Mouse (Mus musculus): ENCODE results near the gene Rfc2. TPM values are rescaled to one million over a fixed set of nuclear protein-coding genes. Genes with fewer than 3 reads are reported as not detected.
A peak's percentile ranks its signal among the peaks of the same experiment; 100 is the strongest.

The Rfc2 gene
- total RNA-seq, 2 experiments from 2014 or later, result 17.0 to 18.0 TPM

DNA sequence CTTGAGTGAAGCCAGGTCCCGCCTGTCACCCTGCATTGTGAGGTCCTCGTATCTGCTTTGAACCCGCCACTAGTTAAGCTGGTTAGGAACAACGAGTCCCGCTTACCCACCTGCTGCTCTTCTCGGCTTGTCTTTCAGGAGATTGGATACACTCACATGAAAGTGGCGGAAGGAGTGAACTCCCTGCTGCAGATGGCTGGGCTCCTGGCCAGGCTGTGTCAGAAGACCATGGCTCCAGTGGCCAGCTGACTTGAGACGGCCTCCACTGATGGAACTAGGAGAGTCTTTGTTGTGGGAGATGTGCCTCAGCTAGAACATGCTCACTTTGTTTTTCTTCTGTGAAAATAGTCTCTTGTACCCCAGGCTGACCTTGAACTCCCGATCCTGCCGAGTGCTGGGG lies 16.5 kb downstream of the Rfc2 start:
- intact Hi-C loops (cut with DNase I), result loop anchor here (10.0 kb wide), 1 partner anchor 223 kb away; no protein-coding TSS in a partner anchor

GRCm38 (mm10) chr5:134604376-134604775 lies 23.2 kb downstream of the Rfc2 start:
- intact Hi-C loops (cut with DNase I), result no loop called here
- DNase-seq, result no peak

More for the DNA sequence above, 16.5 kb downstream of the Rfc2 start:
- peak in 1 of 2 experiments; percentile 30 for DNase-seq

DNA sequence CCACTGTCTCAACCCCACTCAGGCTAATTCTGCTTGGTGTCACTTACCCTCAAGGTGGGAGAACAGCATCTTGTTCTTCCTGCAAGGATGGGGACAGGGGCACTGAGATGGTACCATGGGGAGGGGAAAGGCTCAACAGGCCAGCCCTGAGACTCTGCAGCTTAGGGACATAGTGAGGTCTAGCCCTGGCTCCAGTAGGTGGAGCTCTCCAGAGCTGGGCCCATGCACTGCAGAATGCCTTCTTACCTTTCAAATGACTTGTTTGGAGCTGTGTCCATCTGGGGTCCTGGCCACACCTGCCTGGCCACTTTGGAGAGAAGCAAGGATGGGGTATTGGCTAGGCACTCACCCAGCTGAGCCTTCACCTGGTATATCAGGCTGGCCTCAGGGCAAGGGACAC lies 25.1 kb downstream of the Rfc2 start:
- intact Hi-C loops (cut with DNase I), result no loop called here
- DNase-seq, result no peak

GRCm38 (mm10) chr5:134607121-134607520 lies 26.0 kb downstream of the Rfc2 start:
- intact Hi-C loops (cut with DNase I), result no loop called here
- no peak for DNase-seq

- no peak for DNase-seq
- intact Hi-C loops (cut with DNase I), result no loop called here
Measured at GRCm38 (mm10) chr5:134609916-134610643, 28.9 kb downstream of the Rfc2 start.

DNA sequence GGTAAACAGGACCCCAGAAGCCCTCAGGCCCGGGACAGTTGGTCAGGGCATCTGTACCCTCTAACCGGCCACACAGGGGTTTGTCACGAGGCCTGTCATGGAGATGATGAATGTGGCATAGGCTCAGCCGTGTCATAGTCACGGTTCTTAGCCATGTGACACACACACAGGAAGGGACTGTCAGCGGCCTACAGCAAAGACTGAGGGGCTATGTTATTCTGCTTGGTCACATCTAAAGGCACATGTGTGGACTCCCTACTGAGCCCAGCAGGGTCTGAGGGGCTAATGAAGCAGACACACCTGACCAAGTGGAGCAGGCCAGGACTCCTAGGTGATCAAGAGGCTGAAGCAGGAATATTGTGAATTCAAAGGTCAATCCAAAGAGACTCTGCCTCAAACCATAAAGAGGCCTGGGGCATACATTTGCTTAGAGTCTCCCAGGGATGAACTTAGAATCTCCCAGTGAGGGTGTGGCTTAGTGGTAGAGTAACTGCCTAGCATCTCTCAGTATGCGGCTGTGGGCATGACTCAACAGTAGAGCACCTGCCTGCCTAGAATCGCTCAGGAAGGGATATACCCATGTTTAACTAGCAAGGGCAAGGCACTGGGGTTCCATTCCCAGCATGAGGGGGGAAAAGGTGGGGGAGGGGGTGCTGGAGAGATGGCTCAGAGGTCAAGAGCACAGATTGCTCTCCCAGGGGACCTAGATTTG lies 30.8 kb downstream of the Rfc2 start:
- DNase-seq, result no peak
- intact Hi-C loops (cut with DNase I), result no loop called here

DNA sequence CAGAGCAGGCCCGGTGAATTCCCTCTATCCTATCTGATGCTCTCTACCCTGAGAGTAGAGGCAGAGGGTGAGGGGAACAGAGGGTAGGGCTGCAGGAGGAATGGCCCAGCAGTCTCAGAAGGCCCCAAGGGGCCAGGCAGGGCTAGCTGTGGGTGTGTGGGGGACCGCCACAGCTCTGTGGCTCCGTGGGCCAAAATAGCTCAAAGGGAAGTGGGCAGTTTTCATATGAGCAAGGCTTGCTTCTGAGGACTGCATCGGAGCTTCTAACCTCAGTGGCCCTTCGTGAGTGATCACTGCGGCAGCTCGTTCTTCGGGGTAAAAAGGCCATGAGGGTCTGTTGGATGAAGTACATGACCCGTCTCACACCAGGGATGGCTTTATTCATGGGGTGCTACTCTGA lies 32.6 kb downstream of the Rfc2 start:
- intact Hi-C loops (cut with DNase I), result no loop called here
- DNase-seq, result no peak

- DNase-seq, result no peak
- intact Hi-C loops (cut with DNase I), result no loop called here
Measured at GRCm38 (mm10) chr5:134614296-134614695, 33.1 kb downstream of the Rfc2 start.

- no peak for DNase-seq
- intact Hi-C loops (cut with DNase I), result no loop called here
Measured at GRCm38 (mm10) chr5:134614802-134615201, 33.6 kb downstream of the Rfc2 start, which contains the start of gene Lat2. Gene Lat2, minus strand, starts transcription at chr5:134615025.

GRCm38 (mm10) chr5:134615380-134615779 lies 34.2 kb downstream of the Rfc2 start:
- intact Hi-C loops (cut with DNase I), result no loop called here
- DNase-seq, result no peak

GRCm38 (mm10) chr5:134615780-134616179 lies 34.6 kb downstream of the Rfc2 start:
- no peak for DNase-seq
- intact Hi-C loops (cut with DNase I), result no loop called here

- DNase-seq, result peak; percentile 46 to 60
- intact Hi-C loops (cut with DNase I), result no loop called here
Measured at GRCm38 (mm10) chr5:134617071-134617470, 35.9 kb downstream of the Rfc2 start.

DNA sequence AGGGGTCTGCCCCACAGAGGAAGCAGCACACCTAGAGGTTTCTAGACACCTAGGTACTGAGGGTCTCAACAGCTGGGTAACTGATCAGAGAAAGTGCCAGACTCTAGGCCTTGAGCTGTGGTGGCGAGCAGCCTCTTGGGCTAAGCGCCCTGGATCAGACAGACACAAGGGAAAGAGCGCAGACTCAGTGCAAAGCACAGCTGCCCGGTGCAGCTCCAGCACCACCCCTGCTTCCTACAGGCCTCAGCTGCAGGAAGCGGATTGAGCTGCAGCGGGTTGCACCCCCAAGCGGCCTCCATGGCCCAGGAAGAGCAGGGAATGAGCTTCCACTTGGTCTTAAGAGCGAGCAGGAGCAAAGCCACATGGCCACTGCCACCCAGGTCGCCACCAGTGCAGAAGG lies 39.3 kb downstream of the Rfc2 start:
- intact Hi-C loops (cut with DNase I), result no loop called here

DNA sequence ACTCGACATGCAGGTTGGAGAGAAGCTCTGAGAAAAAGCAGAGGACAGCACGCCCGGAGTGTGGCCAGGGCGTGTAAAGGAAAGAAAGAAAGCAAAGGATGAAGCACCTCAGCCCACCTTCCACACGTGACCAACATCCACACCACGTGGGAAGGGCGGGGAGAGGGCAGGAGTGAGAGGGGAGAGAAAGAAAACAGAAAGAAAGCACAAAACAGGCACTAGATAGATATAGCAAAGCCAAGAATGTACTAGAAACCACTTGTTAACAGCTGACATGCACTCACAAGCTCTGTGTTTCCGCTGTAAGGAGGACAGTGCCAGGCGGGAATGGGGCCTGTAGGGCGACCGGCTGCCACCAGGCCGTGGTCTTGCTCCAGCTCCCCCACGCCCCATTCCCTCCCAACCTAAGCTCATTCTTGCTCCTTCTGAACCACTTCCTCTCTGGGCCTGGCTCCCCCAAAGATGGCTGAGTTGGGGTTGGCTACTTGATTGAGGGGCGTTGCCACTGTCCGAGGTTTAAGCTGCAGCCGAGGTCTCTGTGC lies 40.0 kb downstream of the Rfc2 start:
- no peak for DNase-seq
- intact Hi-C loops (cut with DNase I), result no loop called here

More for the DNA sequence above, 39.3 kb downstream of the Rfc2 start:
- no peak for DNase-seq

DNA sequence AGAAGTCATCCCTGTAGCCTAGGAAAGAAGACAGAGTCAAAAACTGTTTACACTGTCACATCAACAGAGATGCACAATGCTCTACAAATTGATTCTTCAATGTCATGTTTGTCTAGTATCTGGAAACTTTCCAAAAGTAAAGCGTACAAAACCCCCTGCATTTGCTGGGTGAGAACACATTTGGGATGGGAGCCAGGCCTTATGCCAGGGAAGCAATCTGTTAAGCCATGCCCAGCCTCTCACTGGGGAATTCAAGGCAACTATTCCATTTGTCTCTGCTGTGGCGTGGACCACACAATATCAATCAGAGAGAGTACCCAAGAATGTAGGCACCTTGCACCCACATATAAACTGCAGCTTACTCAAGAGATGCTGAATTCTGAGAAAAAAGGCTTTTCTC lies 40.9 kb downstream of the Rfc2 start:
- DNase-seq, result no peak
- intact Hi-C loops (cut with DNase I), result no loop called here

- intact Hi-C loops (cut with DNase I), result no loop called here
Measured at GRCm38 (mm10) chr5:134629508-134629907, 48.3 kb downstream of the Rfc2 start.

DNA sequence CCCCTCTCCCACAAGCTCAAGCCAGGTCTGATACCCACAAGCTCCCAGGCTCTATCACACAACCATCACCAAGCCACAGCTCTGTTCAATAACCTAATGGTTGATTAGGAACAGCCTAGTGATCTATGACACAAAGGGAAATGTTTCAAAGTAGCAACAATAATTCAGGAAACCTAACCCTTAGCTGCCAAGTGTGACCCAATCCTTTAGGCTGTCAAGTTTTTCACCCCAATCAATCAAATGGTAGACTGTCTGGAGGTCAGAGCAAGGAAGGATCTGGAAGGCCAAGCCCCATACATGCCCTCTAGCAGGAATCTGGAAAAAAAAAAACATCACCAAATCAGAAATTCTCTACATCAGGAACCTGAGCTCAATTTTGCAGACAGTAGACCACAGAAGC lies 49.7 kb downstream of the Rfc2 start:
- intact Hi-C loops (cut with DNase I), result no loop called here
- DNase-seq, result no peak

More at GRCm38 (mm10) chr5:134629508-134629907, 48.3 kb downstream of the Rfc2 start:
- DNase-seq, result no peak

- intact Hi-C loops (cut with DNase I), result no loop called here
Measured at GRCm38 (mm10) chr5:134632841-134633240, 51.7 kb downstream of the Rfc2 start.

GRCm38 (mm10) chr5:134637820-134638367 lies 56.7 kb downstream of the Rfc2 start:
- intact Hi-C loops (cut with DNase I), result no loop called here
- DNase-seq, result no peak

More at GRCm38 (mm10) chr5:134632841-134633240, 51.7 kb downstream of the Rfc2 start:
- no peak for DNase-seq

GRCm38 (mm10) chr5:134638461-134639268 lies 57.5 kb downstream of the Rfc2 start:
- DNase-seq, result no peak
- intact Hi-C loops (cut with DNase I), result no loop called here

Data from gastrocnemius, postnatal 36 days (tissue).